Mouse (Mus musculus) CH12.LX (cell line): ENCODE measurements around the gene Zfp664. TPM values are rescaled to one million over a fixed set of nuclear protein-coding genes. Genes with fewer than 3 reads are reported as not detected.
A peak's percentile ranks its signal among the peaks of the same experiment; 100 is the strongest.

Source experiments
- DNase-seq: peaks from one replicate; pipeline ENCODE4 v3.0.0-alpha.2; 2013; ENCODE audit errors: extremely low read depth
- H3K27ac ChIP-seq: 2 replicates; pipeline ENCODE4 v1.5.1; 2012; ENCODE audit warnings: low read depth, mild to moderate bottlenecking, control low read depth, moderate library complexity; ENCODE audit not compliant: insufficient read depth
- H3K27me3 ChIP-seq: replicated peaks from 2 replicates; pipeline ENCODE3; 2012; ENCODE audit warnings: inconsistent platforms
- H3K36me3 ChIP-seq, 2 experiments: replicated peaks in 1 of 2; 2 replicates each; pipeline versions ENCODE3 to v1.6.1; 2012; ENCODE audit warnings: inconsistent platforms in 1 of 2, low read length in 1 of 2, mild to moderate bottlenecking in 1 of 2, mixed read lengths in 1 of 2, moderate library complexity in 1 of 2; ENCODE audit not compliant: control insufficient read depth in 1 of 2, insufficient read depth in 1 of 2
- H3K4me1 ChIP-seq, 2 experiments: 2 replicates each; pipeline ENCODE4 v1.6.1; 2012; ENCODE audit warnings: inconsistent platforms in 1 of 2, moderate library complexity in 1 of 2; ENCODE audit not compliant: insufficient read depth in 2 of 2, control insufficient read depth in 1 of 2
- H3K4me2 ChIP-seq: 2 replicates; pipeline ENCODE4 v1.6.1; 2012; ENCODE audit warnings: low read depth, mild to moderate bottlenecking, control low read depth; ENCODE audit not compliant: poor library complexity, insufficient read depth, severe bottlenecking
- H3K4me3 ChIP-seq, 3 experiments: fragments of 150-350 bp in 1 of 3; sonication (generic) in 1 of 3; replicated peaks in 1 of 3; 2 replicates each; pipeline versions ENCODE3 to v1.5.1; 2011 to 2012; ENCODE audit warnings: low read depth in 2 of 3, low read length in 2 of 3, mild to moderate bottlenecking in 2 of 3, moderate library complexity in 2 of 3, control low read depth in 1 of 3, improper control_type of control experiment in 1 of 3, inconsistent platforms in 1 of 3, mixed read lengths in 1 of 3; ENCODE audit not compliant: poor library complexity in 1 of 3
- H3K79me2 ChIP-seq: replicated peaks from 2 replicates; pipeline ENCODE4 v1.6.1; 2012; ENCODE audit warnings: mild to moderate bottlenecking, moderate library complexity; ENCODE audit not compliant: control insufficient read depth, poor library complexity, insufficient read depth, severe bottlenecking; ENCODE audit errors: extremely low read depth
- H3K9ac ChIP-seq: 2 replicates; pipeline ENCODE4 v1.6.1; 2012; ENCODE audit warnings: low read depth, mild to moderate bottlenecking, control low read depth, moderate library complexity; ENCODE audit not compliant: insufficient read depth
- H3K9me3 ChIP-seq: replicated peaks from 2 replicates; pipeline ENCODE3; 2012; ENCODE audit warnings: low read length, inconsistent platforms, mixed read lengths
- BHLHE40 ChIP-seq: IDR thresholded peaks from 2 replicates; pipeline ENCODE4 v1.6.1; 2011; ENCODE audit warnings: mild to moderate bottlenecking, low read depth, low read length, improper control_type of control experiment
- CTCF ChIP-seq, 2 experiments: IDR thresholded peaks in 1 of 2; conservative IDR thresholded peaks in 1 of 2; 2 replicates each; pipeline ENCODE4 v1.5.1; 2011 to 2012; ENCODE audit warnings: low read depth in 2 of 2, low read length in 2 of 2, improper control_type of control experiment in 1 of 2, inconsistent platforms in 1 of 2, mild to moderate bottlenecking in 1 of 2, moderate library complexity in 1 of 2
- ELF1 ChIP-seq: IDR thresholded peaks from 2 replicates; pipeline ENCODE4 v1.6.1; 2014; ENCODE audit warnings: low read depth, mild to moderate bottlenecking, inconsistent platforms, low read length, improper control_type of control experiment
- EP300 ChIP-seq: IDR thresholded peaks from 2 replicates; pipeline ENCODE4 v1.6.1; 2011; ENCODE audit warnings: low read length, improper control_type of control experiment
- GABPA ChIP-seq: IDR thresholded peaks from 2 replicates; pipeline ENCODE4 v1.6.1; 2012; ENCODE audit warnings: low read depth, low read length, improper control_type of control experiment, inconsistent platforms; ENCODE audit not compliant: insufficient replicate concordance
- JUND ChIP-seq: conservative IDR thresholded peaks from 2 replicates; pipeline ENCODE4 v1.6.1; 2011; ENCODE audit warnings: low read depth, low read length, improper control_type of control experiment
- KAT2A ChIP-seq: IDR thresholded peaks from 2 replicates; pipeline ENCODE4 v1.6.1; 2012; ENCODE audit warnings: low read length, improper control_type of control experiment, inconsistent platforms; ENCODE audit not compliant: insufficient replicate concordance
- MAX ChIP-seq: IDR thresholded peaks from 2 replicates; pipeline ENCODE4 v1.6.1; 2011; ENCODE audit warnings: low read length, improper control_type of control experiment
- MEF2A ChIP-seq: IDR thresholded peaks from 2 replicates; pipeline ENCODE4 v1.6.1; 2014; ENCODE audit warnings: low read depth, mild to moderate bottlenecking, inconsistent platforms, low read length, improper control_type of control experiment, borderline replicate concordance
- MXI1 ChIP-seq: IDR thresholded peaks from 2 replicates; pipeline ENCODE4 v1.6.1; 2011; ENCODE audit warnings: mild to moderate bottlenecking, low read depth, low read length, improper control_type of control experiment
- MYC ChIP-seq: IDR thresholded peaks from 2 replicates; pipeline ENCODE4 v1.6.1; 2011; ENCODE audit warnings: low read depth, mild to moderate bottlenecking, improper control_type of control experiment, low read length
- NELFE ChIP-seq: IDR thresholded peaks from 2 replicates; pipeline ENCODE4 v1.6.1; 2011; ENCODE audit warnings: low read depth, low read length, improper control_type of control experiment
- PAX5 ChIP-seq: IDR thresholded peaks from 2 replicates; pipeline ENCODE4 v1.6.1; 2012; ENCODE audit warnings: low read length, inconsistent platforms, mixed read lengths
- POLR2A ChIP-seq: IDR thresholded peaks from 2 replicates; pipeline ENCODE4 v1.6.1; 2011; ENCODE audit warnings: low read depth, mild to moderate bottlenecking, improper control_type of control experiment, low read length
- POLR2AphosphoS2 ChIP-seq: IDR thresholded peaks from 2 replicates; pipeline ENCODE4 v1.6.1; 2011; ENCODE audit warnings: low read depth, low read length, improper control_type of control experiment
- RAD21 ChIP-seq: IDR thresholded peaks from 2 replicates; pipeline ENCODE4 v1.6.1; 2011; ENCODE audit warnings: low read depth, mild to moderate bottlenecking, low read length, improper control_type of control experiment, moderate library complexity
- RCOR1 ChIP-seq: conservative IDR thresholded peaks from 2 replicates; pipeline ENCODE4 v1.6.1; 2012; ENCODE audit warnings: low read depth, mild to moderate bottlenecking, inconsistent platforms, low read length, improper control_type of control experiment
- SIN3A ChIP-seq: IDR thresholded peaks from 2 replicates; pipeline ENCODE4 v1.6.1; 2012; ENCODE audit warnings: low read length, improper control_type of control experiment, inconsistent platforms
- SMC3 ChIP-seq: IDR thresholded peaks from 2 replicates; pipeline ENCODE4 v1.6.1; 2011; ENCODE audit warnings: low read depth, low read length, improper control_type of control experiment
- TBP ChIP-seq: conservative IDR thresholded peaks from 2 replicates; pipeline ENCODE4 v1.6.1; 2011; ENCODE audit warnings: low read depth, low read length, improper control_type of control experiment
- TCF12 ChIP-seq: IDR thresholded peaks from 2 replicates; pipeline ENCODE4 v1.6.1; 2014; ENCODE audit warnings: low read depth, mild to moderate bottlenecking, inconsistent platforms, low read length, improper control_type of control experiment
- UBTF ChIP-seq: IDR thresholded peaks from 2 replicates; pipeline ENCODE4 v1.6.1; 2012; ENCODE audit warnings: low read depth, mild to moderate bottlenecking, inconsistent platforms, low read length, improper control_type of control experiment, moderate library complexity
- USF1 ChIP-seq: IDR thresholded peaks from 2 replicates; pipeline ENCODE4 v1.6.1; 2014; ENCODE audit warnings: low read depth, mild to moderate bottlenecking, inconsistent platforms, low read length, improper control_type of control experiment
- ZMIZ1 ChIP-seq: IDR thresholded peaks from 2 replicates; pipeline ENCODE4 v1.6.1; 2012; ENCODE audit warnings: low read depth, mild to moderate bottlenecking, inconsistent platforms, low read length, improper control_type of control experiment
- ZNF384 ChIP-seq: IDR thresholded peaks from 2 replicates; pipeline ENCODE4 v1.6.1; 2012; ENCODE audit warnings: low read depth, low read length, improper control_type of control experiment, inconsistent platforms
- dilution Hi-C: fragments of 300-500 bp; cut with MboI; formaldehyde crosslinking; loops from 2 replicates; pipeline ENCODE4 v1.14.3; 2020; ENCODE audit warnings: low sequenced_read_pairs; ENCODE audit not compliant: extremely low pct_unique_long_range_greater_than_20kb, extremely low pct_ligation_motif_present
- in situ Hi-C: fragments of 300-500 bp; cut with MboI; formaldehyde crosslinking; loops from 3 replicates; pipeline ENCODE4 v1.14.3; 2019; ENCODE audit warnings: low sequenced_read_pairs, low pct_ligation_motif_present, low pct_unique_long_range_greater_than_20kb, mixed read lengths
- polyA plus RNA-seq: library from polyadenylated mRNA; unstranded; fragments of >175 nt; gene quantifications from 2 replicates; pipeline ENCODE4 v1.2.1, GENCODE M21; 2012; ENCODE audit warnings: low read depth; ENCODE audit not compliant: insufficient read length
- total RNA-seq, 2 experiments: library from RNA; depleted of rRNA; stranded (reverse); fragments of 300-350 nt in 1 of 2; fragments of >200 nt in 1 of 2; gene quantifications; 2 replicates each; pipeline ENCODE4 v1.2.3; 2012 to 2014

Gene Zfp664
- total and polyA plus RNA-seq, 3 experiments = 7.4 to 14.3 (median 12.3) TPM

- Histone ChIP-seq H3K36me3 (peaks cover 2 to 76% of the 10 kb centered on the region in 2 experiments), H3K79me2 (no peaks in the 10 kb centered on the region; the same call in 1 of the 2 replicates), H3K9me3 (no peaks in the 10 kb centered on the region), H3K4me1 (peaks cover 0 to 3% of the 10 kb centered on the region in 2 experiments; a peak in 1 of 4 replicates), H3K4me3 (no peak overlapping the region), H3K4me2 (no peak overlapping the region), H3K9ac (no peak overlapping the region), H3K27me3 (no peaks in the 10 kb centered on the region), H3K27ac (no peak overlapping the region)
- dilution Hi-C loops (no loop called here), in situ Hi-C loops (loop anchor here (25.0 kb wide), 1 partner anchor 432 kb away; the partner anchor contains the start of genes Kmt5a and Sbno1)
- TF ChIP-seq ELF1 = no peak
- no peak for TF ChIP-seq USF1
- TF ChIP-seq MXI1 = no peak
- no peak for TF ChIP-seq EP300
- TF ChIP-seq TBP = no peak
- TF ChIP-seq MAX = no peak
- TF ChIP-seq RAD21 = peak; percentile 93
- peak; percentile 19 to 87; a peak in 2 of 4 replicates for TF ChIP-seq CTCF (conservative IDR thresholded peaks at IDR 0.05 in 1 of 2, IDR thresholded peaks at IDR 0.05 in 1 of 2; ENCODE audit: low read depth in 2 of 2, low read length in 2 of 2)
- no peak for TF ChIP-seq ZMIZ1
- TF ChIP-seq SMC3 = peak; percentile 76
- no peak for TF ChIP-seq SIN3A
- TF ChIP-seq RCOR1 = no peak
- no peak for TF ChIP-seq POLR2AphosphoS2
- TF ChIP-seq PAX5 = no peak
- TF ChIP-seq MYC = no peak
- no peak for TF ChIP-seq NELFE
- TF ChIP-seq BHLHE40 = no peak
- TF ChIP-seq TCF12 = no peak
- TF ChIP-seq JUND = no peak
- peak; percentile 30; the same call in 1 of the 2 replicates for TF ChIP-seq ZNF384
- no peak for TF ChIP-seq UBTF
- no peak for TF ChIP-seq KAT2A
- no peak for TF ChIP-seq POLR2A
- peak; percentile 47 for DNase-seq
Measured at GRCm38 (mm10) chr5:124868981-124869380, 6.5 kb downstream of the Zfp664 start.

- Histone ChIP-seq H3K27me3 (no peaks in the 10 kb centered on the region), H3K9me3 (no peaks in the 10 kb centered on the region), H3K4me3 (no peak overlapping the region), H3K36me3 (peaks cover 10 to 89% of the 10 kb centered on the region in 2 experiments), H3K27ac (no peak overlapping the region), H3K4me1 (no peaks in the 10 kb centered on the region), H3K79me2 (no peaks in the 10 kb centered on the region), H3K4me2 (no peak overlapping the region), H3K9ac (no peak overlapping the region)
- in situ Hi-C loops (loop anchor here (25.0 kb wide), 1 partner anchor 435 kb away; the partner anchor contains the start of genes Kmt5a and Sbno1), dilution Hi-C loops (no loop called here)
- TF ChIP-seq PAX5 = no peak
- no peak for TF ChIP-seq GABPA
- TF ChIP-seq EP300 = no peak
- no peak for TF ChIP-seq TCF12
- no peak for TF ChIP-seq MEF2A
- no peak for TF ChIP-seq CTCF (conservative IDR thresholded peaks at IDR 0.05 in 1 of 2, IDR thresholded peaks at IDR 0.05 in 1 of 2; ENCODE audit: low read depth in 2 of 2, low read length in 2 of 2)
- TF ChIP-seq SMC3 = no peak
- TF ChIP-seq MAX = no peak
- no peak for TF ChIP-seq RCOR1
- TF ChIP-seq BHLHE40 = no peak
- no peak for TF ChIP-seq ZNF384
- DNase-seq = no peak
Measured at GRCm38 (mm10) chr5:124872033-124872432, 9.5 kb downstream of the Zfp664 start.
